Comparison of ENCODE assay signal across 8 mouse cellular contexts in the genomic region with DNA sequence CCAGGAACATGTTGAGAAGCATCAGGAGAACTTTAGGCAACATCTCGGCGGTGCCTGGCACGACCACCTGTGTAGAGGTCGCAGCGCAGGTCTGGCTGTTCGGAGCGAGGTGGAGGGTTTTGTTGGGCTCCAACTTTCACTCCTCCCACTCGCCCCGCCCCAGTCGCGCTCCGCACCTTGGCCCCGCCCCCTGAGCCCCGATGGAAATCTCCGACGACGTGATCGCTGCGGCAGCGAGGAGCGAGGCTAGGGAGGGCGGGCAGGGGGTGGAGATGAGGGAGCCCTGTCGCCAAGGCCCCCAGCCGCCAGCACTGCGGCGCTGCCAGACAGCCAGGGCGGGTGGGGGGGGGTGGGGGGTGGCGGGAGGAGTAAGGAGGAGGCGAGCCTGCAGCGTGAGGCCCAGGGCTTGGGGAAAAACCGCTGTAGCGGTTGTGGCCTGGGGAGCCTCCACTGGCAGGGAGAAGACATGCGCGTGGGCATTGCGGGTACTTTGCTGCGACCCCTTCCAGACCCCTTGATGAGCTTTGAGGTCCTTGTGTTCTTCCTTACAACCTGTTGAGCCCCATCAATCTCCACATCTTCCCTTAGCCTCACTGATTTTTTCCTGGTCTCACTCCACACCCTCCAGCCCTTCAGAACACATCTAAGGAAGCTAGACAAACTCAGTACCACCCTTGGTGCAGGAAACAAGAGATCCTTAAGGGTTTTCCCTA. TPM values are rescaled to one million over a fixed set of nuclear protein-coding genes. Genes with fewer than 3 reads are reported as not detected.
DNase-seq lines count a peak whose midpoint lies in the region; ATAC-seq and TF ChIP-seq lines count a peak whose summit lies in the region.

A gene (minus strand): TSS at position 145 of the 713 bp plus-strand sequence.

- 28% methylated on average over 26 of the region's 36 CpGs for WGBS in embryonic facial prominence, embryonic 15.5 days
- WGBS in heart, postnatal 0 days, result 10% methylated on average over 23 of the region's 36 CpGs

- H3K4me2 ChIP-seq in embryonic facial prominence, embryonic 15.5 days (replicated peaks), result peak within 1 kb of the TSS; percentile 71
- peak within 1 kb of the TSS; percentile 61 for H3K4me2 ChIP-seq in heart, postnatal 0 days (ENCODE audit: low read depth, low read length)

- peak within 1 kb of the TSS; percentile 49 for H3K4me3 ChIP-seq in embryonic facial prominence, embryonic 15.5 days (replicated peaks)
- peak within 1 kb of the TSS; percentile 49 for H3K4me3 ChIP-seq in heart, postnatal 0 days (ENCODE audit: low read depth, low read length)

- ATAC-seq in embryonic facial prominence, embryonic 15.5 days (ENCODE audit: insufficient number of reproducible peaks, low FRiP score, low TSS enrichment, low read depth), result peak; percentile 89
- ATAC-seq in heart, postnatal 0 days (ENCODE audit: insufficient read depth, low read depth), result peak; percentile 55; the same call in 1 of the 2 replicates

- intact Hi-C loops in left cerebral cortex, postnatal 4 days (cut with DNase I), result no loop called here

- 0 out of 2 replicates have a peak within 1 kb of the TSS, but pooled peaks have one; percentile 12 for H3K9ac ChIP-seq in embryonic facial prominence, embryonic 15.5 days
- H3K9ac ChIP-seq in heart, postnatal 0 days (replicated peaks; ENCODE audit: low read depth, low read length), result 0 out of 2 replicates have a peak within 1 kb of the TSS, but pooled peaks have one; percentile 20

- no peaks in the 10 kb centered on the region for H3K9me3 ChIP-seq in embryonic facial prominence, embryonic 15.5 days (replicated peaks)
- H3K9me3 ChIP-seq in heart, postnatal 0 days (replicated peaks; ENCODE audit: control insufficient read depth, low read length), result no peaks in the 10 kb centered on the region

- H3K36me3 ChIP-seq in embryonic facial prominence, embryonic 15.5 days, result no peaks in the 10 kb centered on the region
- no peaks in the 10 kb centered on the region for H3K36me3 ChIP-seq in heart, postnatal 0 days (replicated peaks; ENCODE audit: control insufficient read depth, insufficient read depth, low read length)

- no peak within 1 kb of the TSS; the same call in none of the 2 replicates for H3K27ac ChIP-seq in embryonic facial prominence, embryonic 15.5 days (replicated peaks)
- no peak within 1 kb of the TSS for H3K27ac ChIP-seq in heart, postnatal 0 days (ENCODE audit: low read depth)

- no peaks in the 10 kb centered on the region for H3K4me1 ChIP-seq in embryonic facial prominence, embryonic 15.5 days
- no peaks in the 10 kb centered on the region for H3K4me1 ChIP-seq in heart, postnatal 0 days (ENCODE audit: control insufficient read depth, insufficient read depth)

- no peak for TF ChIP-seq CTCF in heart, postnatal 0 days (IDR thresholded peaks at IDR 0.05; ENCODE audit: low read depth)

- DNase-seq in left cerebral cortex, postnatal 4 days, result peak; percentile 32
- no peak for DNase-seq in left cerebral cortex, adult 9 months (ENCODE audit: low spot score in 2 of 2)
- no peak for DNase-seq in heart, postnatal 0 days (ENCODE audit: low spot score)
- DNase-seq in kidney, postnatal 25 days, result peak; percentile 48 to 56
- peak; percentile 64 for DNase-seq in mesoderm, embryonic 11.5 days (ENCODE audit: low read depth, low spot score)
- DNase-seq in thymus, postnatal 0 days (ENCODE audit: low spot score), result peak; percentile 5
- DNase-seq in frontal cortex, adult 2 months (ENCODE audit: extremely low spot score in 1 of 2, low spot score in 1 of 2), result no peak

- no peak for TF ChIP-seq EP300 in heart, postnatal 0 days (IDR thresholded peaks at IDR 0.05; ENCODE audit: low read depth)

- H3K27me3 ChIP-seq in embryonic facial prominence, embryonic 15.5 days, result no peaks in the 10 kb centered on the region
- H3K27me3 ChIP-seq in heart, postnatal 0 days (ENCODE audit: control insufficient read depth, insufficient read depth, low read length), result no peaks in the 10 kb centered on the region

RNA-seq across cellular contexts. Expression of the gene that starts here (rescaled TPM):
- under 1 TPM in 1 of 2 experiments, not detected in 1; 0.34 TPM for total RNA-seq in left cerebral cortex, postnatal 4 days (2021)
- polyA plus RNA-seq in embryonic facial prominence, embryonic 15.5 days (2015; fragmentation: Nextera tagmentation; extraction: Ambion mirVana), result 4.3 and 5.2 TPM in 2 replicates
- total RNA-seq in heart, postnatal 0 days (2014; rRNA removed; ENCODE audit: low replicate concordance), result 1.3 and 8.7 TPM in 2 replicates
- polyA plus RNA-seq in heart, postnatal 0 days (2015; fragmentation: Nextera tagmentation; extraction: Ambion mirVana), result 0.33 and 0.58 TPM in 2 replicates
- 0.23 and 0.65 TPM in 2 replicates for polyA plus RNA-seq in thymus, postnatal 0 days (2015; fragmentation: Nextera tagmentation; extraction: Ambion mirVana)
- polyA plus RNA-seq in frontal cortex, adult 2 months (2012; rRNA removed), result 0.30 and 0.36 TPM in 2 replicates

Comparison
In these comparisons a context has a peak if more than half of its experiments do, and no peak if none do; other contexts are left out.
1. Peak in DNase-seq in left cerebral cortex, postnatal 4 days; RNA of the gene not detected or under 1 TPM.
2. Peak in DNase-seq in thymus, postnatal 0 days; RNA of the gene not detected or under 1 TPM.
3. DNase-seq: peak in kidney, postnatal 25 days (2 of 2) and mesoderm, embryonic 11.5 days (single experiment); none in left cerebral cortex, adult 9 months (0 of 2), heart, postnatal 0 days (single experiment) and frontal cortex, adult 2 months (0 of 2).